Comparison of ENCODE assay signal across 8 mouse cellular contexts in the genomic region with DNA sequence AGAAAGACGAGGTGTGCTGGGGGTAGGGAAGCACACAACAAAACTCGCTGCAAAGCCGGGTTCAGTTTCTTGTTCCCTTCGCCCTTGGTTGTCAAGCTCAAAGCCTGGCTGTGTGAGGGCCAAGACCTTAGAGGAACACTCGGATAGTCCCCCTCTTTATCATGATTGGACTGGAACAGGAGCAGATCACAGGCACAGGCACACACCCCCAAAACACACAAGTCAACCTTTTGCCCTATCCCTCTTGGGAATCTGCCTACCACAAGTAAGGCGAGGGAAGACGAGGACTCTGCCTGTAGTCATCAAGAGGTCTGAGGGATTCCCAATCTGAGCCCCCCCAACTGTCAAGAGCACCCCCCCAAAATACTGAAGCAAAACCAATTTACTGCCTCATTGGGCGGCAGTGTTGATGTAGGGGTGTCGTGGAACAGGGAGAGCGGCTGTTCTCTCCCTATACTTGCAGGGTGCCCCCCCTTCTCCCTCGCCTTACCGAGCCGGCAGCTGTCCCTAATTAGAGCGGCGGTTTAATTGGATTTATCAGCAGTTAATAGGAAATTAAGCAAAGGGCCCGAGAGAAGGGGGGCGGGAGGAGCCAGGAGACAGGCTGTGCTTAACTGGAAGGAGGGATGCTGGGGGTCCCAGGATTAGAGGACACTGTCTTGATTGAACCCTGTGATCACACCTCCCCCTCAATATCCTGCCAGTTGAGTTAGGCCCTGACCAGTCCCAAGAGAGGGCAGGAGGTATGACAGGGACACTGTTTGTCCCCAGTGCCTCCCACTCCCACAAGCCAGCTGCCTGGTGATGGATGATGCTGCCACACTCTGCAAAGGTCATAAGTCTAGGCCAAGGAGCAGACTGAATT. TPM values are rescaled to one million over a fixed set of nuclear protein-coding genes. Genes with fewer than 3 reads are reported as not detected.
DNase-seq lines count a peak whose midpoint lies in the region; ATAC-seq and TF ChIP-seq lines count a peak whose summit lies in the region.

No protein-coding gene starts in this region.

- peak overlapping the region; percentile 32 for H3K4me3 ChIP-seq in hindbrain, postnatal 0 days (ENCODE audit: low read length)
- peak overlapping the region; percentile 32; the same call in 1 of the 2 replicates for H3K4me3 ChIP-seq in neural tube, embryonic 14.5 days (ENCODE audit: low read depth, low read length)

- peaks cover 34% of the 10 kb centered on the region for H3K4me1 ChIP-seq in hindbrain, postnatal 0 days (ENCODE audit: insufficient read depth, low read length)
- H3K4me1 ChIP-seq in neural tube, embryonic 14.5 days (ENCODE audit: control insufficient read depth, insufficient read depth, low read length), result peaks cover 58% of the 10 kb centered on the region

- WGBS in hindbrain, postnatal 0 days, result 12% methylated on average over 17 of the region's 17 CpGs
- 5% methylated on average over 17 of the region's 17 CpGs for WGBS in neural tube, embryonic 14.5 days

- H3K9me3 ChIP-seq in hindbrain, postnatal 0 days (ENCODE audit: low read length), result no peaks in the 10 kb centered on the region
- no peaks in the 10 kb centered on the region for H3K9me3 ChIP-seq in neural tube, embryonic 14.5 days (ENCODE audit: control insufficient read depth, low read length)

- H3K36me3 ChIP-seq in hindbrain, postnatal 0 days (ENCODE audit: insufficient read depth, low read length), result no peaks in the 10 kb centered on the region
- H3K36me3 ChIP-seq in neural tube, embryonic 14.5 days (ENCODE audit: control insufficient read depth, insufficient read depth, low read length), result no peaks in the 10 kb centered on the region

- no peaks in the 10 kb centered on the region for H3K27me3 ChIP-seq in hindbrain, postnatal 0 days (ENCODE audit: insufficient read depth, low read length)
- no peaks in the 10 kb centered on the region for H3K27me3 ChIP-seq in neural tube, embryonic 14.5 days (ENCODE audit: control insufficient read depth, insufficient read depth, low read length)

- DNase-seq in layer of hippocampus, postnatal 14 days (ENCODE audit: low spot score in 2 of 2), result peak; percentile 48 to 66
- DNase-seq in layer of hippocampus, adult 8-10 months (ENCODE audit: low spot score in 2 of 2), result no peak
- peak; percentile 64 to 73 for DNase-seq in cerebellum, postnatal 14 days
- DNase-seq in hindbrain, postnatal 0 days (ENCODE audit: low spot score), result peak; percentile 84
- DNase-seq in frontal cortex, postnatal 25 days (ENCODE audit: low spot score in 2 of 2), result no peak
- DNase-seq in urinary bladder, postnatal 25 days (ENCODE audit: low spot score), result no peak
- no peak for DNase-seq in urinary bladder, postnatal 36 days (ENCODE audit: low spot score in 2 of 2)

- ATAC-seq in hindbrain, postnatal 0 days, result peak; percentile 8; the same call in 1 of the 2 replicates
- ATAC-seq in neural tube, embryonic 14.5 days (ENCODE audit: low read depth), result peak; percentile 9; the same call in 1 of the 2 replicates

- peak overlapping the region; percentile 73; the same call in 1 of the 2 replicates for H3K9ac ChIP-seq in hindbrain, postnatal 0 days (replicated peaks; ENCODE audit: low read length)
- peak overlapping the region; percentile 57 for H3K9ac ChIP-seq in neural tube, embryonic 14.5 days (replicated peaks; ENCODE audit: low read depth, low read length)

- peak overlapping the region; percentile 98 for H3K27ac ChIP-seq in hindbrain, postnatal 0 days
- H3K27ac ChIP-seq in neural tube, embryonic 14.5 days (ENCODE audit: low read depth, low read length), result peak overlapping the region; percentile 99

- TF ChIP-seq CTCF in hindbrain, postnatal 0 days (IDR thresholded peaks at IDR 0.05; ENCODE audit: low read depth), result no peak

- peak overlapping the region; percentile 61 for H3K4me2 ChIP-seq in hindbrain, postnatal 0 days (ENCODE audit: low read depth, low read length)
- peak overlapping the region; percentile 63 for H3K4me2 ChIP-seq in neural tube, embryonic 14.5 days (ENCODE audit: low read depth, low read length)

RNA-seq across cellular contexts. Expression of a gene that starts 4.7 kb away (rescaled TPM):
- 1 to 10 TPM; 4.8 to 6.9 TPM for total RNA-seq in layer of hippocampus, postnatal 14 days (2021)
- 1 to 10 TPM; 2.9 to 4.4 (median 3.6) TPM for total RNA-seq in layer of hippocampus, adult 8-10 months (2022)
- 11.0 and 21.9 TPM in 2 replicates for total RNA-seq in hindbrain, postnatal 0 days (2014; rRNA removed)
- 16.7 and 17.4 TPM in 2 replicates for polyA plus RNA-seq in hindbrain, postnatal 0 days (2015; fragmentation: Nextera tagmentation; extraction: Ambion mirVana)
- polyA plus RNA-seq in neural tube, embryonic 14.5 days (2014; fragmentation: Nextera tagmentation; extraction: Ambion mirVana), result 9.7 and 13.5 TPM in 2 replicates

RNA-seq across cellular contexts. Expression of a gene that starts 8.6 kb away (rescaled TPM):
- 1 to 10 TPM; 5.0 to 6.4 TPM for total RNA-seq in layer of hippocampus, postnatal 14 days (2021)
- 1 to 10 TPM; 2.1 to 3.5 (median 2.8) TPM for total RNA-seq in layer of hippocampus, adult 8-10 months (2022)
- total RNA-seq in hindbrain, postnatal 0 days (2014; rRNA removed), result 0.68 and 3.7 TPM in 2 replicates
- 1.4 and 1.7 TPM in 2 replicates for polyA plus RNA-seq in hindbrain, postnatal 0 days (2015; fragmentation: Nextera tagmentation; extraction: Ambion mirVana)
- polyA plus RNA-seq in neural tube, embryonic 14.5 days (2014; fragmentation: Nextera tagmentation; extraction: Ambion mirVana), result 0.31 TPM in 1 of 2 replicates, not detected in the other

RNA-seq across cellular contexts. Expression of a gene that starts 12.2 kb away (rescaled TPM):
- total RNA-seq in layer of hippocampus, postnatal 14 days (2021), result 10 to 100 TPM; 33.0 to 35.5 TPM
- total RNA-seq in layer of hippocampus, adult 8-10 months (2022), result 10 to 100 TPM; 21.7 to 31.3 (median 29.1) TPM
- 66.1 and 91.1 TPM in 2 replicates for total RNA-seq in hindbrain, postnatal 0 days (2014; rRNA removed)
- 49.7 and 49.9 TPM in 2 replicates for polyA plus RNA-seq in hindbrain, postnatal 0 days (2015; fragmentation: Nextera tagmentation; extraction: Ambion mirVana)
- polyA plus RNA-seq in neural tube, embryonic 14.5 days (2014; fragmentation: Nextera tagmentation; extraction: Ambion mirVana), result 44.9 and 46.8 TPM in 2 replicates

RNA-seq across cellular contexts. Expression of a gene that starts 24.3 kb away (rescaled TPM):
- total RNA-seq in layer of hippocampus, postnatal 14 days (2021), result 1 to 10 TPM; 2.7 TPM
- total RNA-seq in layer of hippocampus, adult 8-10 months (2022), result 1 to 10 TPM; 1.9 to 2.7 (median 2.3) TPM
- 26.0 and 33.5 TPM in 2 replicates for total RNA-seq in hindbrain, postnatal 0 days (2014; rRNA removed)
- 134 and 146 TPM in 2 replicates for polyA plus RNA-seq in hindbrain, postnatal 0 days (2015; fragmentation: Nextera tagmentation; extraction: Ambion mirVana)
- 80.1 and 80.4 TPM in 2 replicates for polyA plus RNA-seq in neural tube, embryonic 14.5 days (2014; fragmentation: Nextera tagmentation; extraction: Ambion mirVana)

Comparison
In these comparisons a context has a peak if more than half of its experiments do, and no peak if none do; other contexts are left out.
1. DNase-seq: peak in layer of hippocampus, postnatal 14 days (2 of 2), cerebellum, postnatal 14 days (2 of 2) and hindbrain, postnatal 0 days (single experiment); none in layer of hippocampus, adult 8-10 months (0 of 2), frontal cortex, postnatal 25 days (0 of 2), urinary bladder, postnatal 25 days (single experiment) and urinary bladder, postnatal 36 days (0 of 2).